Mouse (Mus musculus): Measurements from ENCODE around the gene Stard3.

DNA sequence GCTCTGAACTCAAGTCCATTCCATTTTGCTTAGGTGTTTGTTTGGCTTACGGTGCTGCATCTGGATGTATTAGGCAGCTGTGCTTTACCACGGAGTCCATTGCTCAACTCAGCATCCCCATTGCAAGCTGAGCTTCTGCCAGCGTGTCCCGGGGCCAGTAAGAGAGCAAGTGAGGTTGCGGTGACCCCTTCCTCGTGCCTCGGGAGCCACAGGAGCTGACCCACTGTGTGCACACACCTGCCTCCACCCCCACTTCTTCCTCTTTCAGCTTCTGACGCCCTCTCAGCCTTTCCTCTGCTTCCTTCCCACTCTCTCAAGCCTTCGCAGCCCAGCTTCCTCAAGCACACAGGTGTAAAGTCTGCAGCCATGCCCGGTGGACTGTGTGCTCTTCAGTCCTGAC lies 8.1 kb downstream of the Stard3 start:
- TF ChIP-seq MAX (IDR thresholded peaks at IDR 0.05; ENCODE audit: low read length) = no peak
- no peak for TF ChIP-seq ZMIZ1 (IDR thresholded peaks at IDR 0.05; ENCODE audit: low read depth, low read length)
- TF ChIP-seq CTCF (conservative IDR thresholded peaks at IDR 0.05 in 1 of 2, IDR thresholded peaks at IDR 0.05 in 1 of 2; ENCODE audit: low read depth in 2 of 2, low read length in 2 of 2) = no peak
- TF ChIP-seq POLR2A (IDR thresholded peaks at IDR 0.05; ENCODE audit: low read depth, low read length) = no peak
- no peak for TF ChIP-seq CHD1 (IDR thresholded peaks at IDR 0.05; ENCODE audit: low read depth, low read length)
- TF ChIP-seq USF1 (IDR thresholded peaks at IDR 0.05; ENCODE audit: low read depth, low read length) = no peak
- no peak for TF ChIP-seq ZC3H11A (IDR thresholded peaks at IDR 0.05; ENCODE audit: low read depth, low read length)
- no peak for TF ChIP-seq USF2 (conservative IDR thresholded peaks at IDR 0.05; ENCODE audit: low read depth, low read length)

All from CH12.LX (cell line).